Mouse (Mus musculus): Measurements from ENCODE around the gene Kif3b. TPM values are rescaled to one million over a fixed set of nuclear protein-coding genes. Genes with fewer than 3 reads are reported as not detected.
A peak's percentile ranks its signal among the peaks of the same experiment; 100 is the strongest.
"Not testable (repeated sequence)": the region's sequence is repeated elsewhere in the genome, so short reads cannot be mapped to it uniquely, and the experiment has no call there.

Gene Kif3b
- polyA plus RNA-seq, 1 experiment from 2014 or later, result 3.1 TPM

- no peaks in the 10 kb centered on the region for H3K4me1 ChIP-seq (replicated peaks; ENCODE audit: control insufficient read depth, insufficient read depth)
- H3K9ac ChIP-seq (ENCODE audit: low read length), result no peak overlapping the region
- ATAC-seq (ENCODE audit: low FRiP score, low TSS enrichment) (no peak), DNase-seq (ENCODE audit: low spot score) (no peak)
- no peak overlapping the region for H3K4me3 ChIP-seq (ENCODE audit: low read depth, low read length)
- H3K27ac ChIP-seq (replicated peaks), result no peak overlapping the region
- H3K27me3 ChIP-seq (ENCODE audit: control insufficient read depth, insufficient read depth, low read length), result no peaks in the 10 kb centered on the region
- no peak overlapping the region for H3K4me2 ChIP-seq (replicated peaks; ENCODE audit: low read depth)
- no peaks in the 10 kb centered on the region for H3K9me3 ChIP-seq (ENCODE audit: control insufficient read depth, low read length)
- TF ChIP-seq EP300 (optimal IDR thresholded peaks at IDR 0.05) (no peak), CTCF (IDR thresholded peaks at IDR 0.05; ENCODE audit: low read depth) (no peak)
- WGBS, result 45% methylated on average over 3 of the region's 3 CpGs
- 0 out of 2 replicates have a peak, but pooled peaks cover 9% of the 10 kb centered on the region for H3K36me3 ChIP-seq (ENCODE audit: control insufficient read depth, insufficient read depth, low read length)
These were observed 31.1 kb upstream of the Kif3b start for GRCm38 (mm10) chr2:153259864-153260674.

- no peak overlapping the region for H3K4me2 ChIP-seq (replicated peaks; ENCODE audit: low read depth)
- ATAC-seq (ENCODE audit: low FRiP score, low TSS enrichment), result no peak
- H3K9ac ChIP-seq (ENCODE audit: low read length), result no peak overlapping the region
- H3K4me1 ChIP-seq (replicated peaks; ENCODE audit: control insufficient read depth, insufficient read depth), result no peaks in the 10 kb centered on the region
- no peak for DNase-seq (ENCODE audit: low spot score)
- no peak overlapping the region for H3K4me3 ChIP-seq (ENCODE audit: low read depth, low read length)
- peaks cover 17% of the 10 kb centered on the region for H3K36me3 ChIP-seq (ENCODE audit: control insufficient read depth, insufficient read depth, low read length)
- H3K27ac ChIP-seq (replicated peaks), result no peak overlapping the region
- no peaks in the 10 kb centered on the region for H3K9me3 ChIP-seq (ENCODE audit: control insufficient read depth, low read length)
- TF ChIP-seq EP300 (optimal IDR thresholded peaks at IDR 0.05), result no peak
- no peak for TF ChIP-seq CTCF (IDR thresholded peaks at IDR 0.05; ENCODE audit: low read depth)
- H3K27me3 ChIP-seq (ENCODE audit: control insufficient read depth, insufficient read depth, low read length), result no peaks in the 10 kb centered on the region
- WGBS, result 87% methylated on average over 6 of the region's 7 CpGs
These were observed 28.2 kb upstream of the Kif3b start for GRCm38 (mm10) chr2:153263053-153263452.

- H3K9me3 ChIP-seq (ENCODE audit: control insufficient read depth, low read length), result no peaks in the 10 kb centered on the region
- H3K27me3 ChIP-seq (ENCODE audit: control insufficient read depth, insufficient read depth, low read length), result no peaks in the 10 kb centered on the region
- no peak overlapping the region for H3K4me3 ChIP-seq (ENCODE audit: low read depth, low read length)
- WGBS, result 79% methylated on average over 2 of the region's 2 CpGs
- H3K9ac ChIP-seq (ENCODE audit: low read length), result no peak overlapping the region
- no peak for TF ChIP-seq EP300 (optimal IDR thresholded peaks at IDR 0.05)
- peaks cover 13% of the 10 kb centered on the region for H3K36me3 ChIP-seq (ENCODE audit: control insufficient read depth, insufficient read depth, low read length)
- no peak for DNase-seq (ENCODE audit: low spot score)
- H3K4me2 ChIP-seq (replicated peaks; ENCODE audit: low read depth), result no peak overlapping the region
- H3K27ac ChIP-seq (replicated peaks), result no peak overlapping the region
- no peaks in the 10 kb centered on the region for H3K4me1 ChIP-seq (replicated peaks; ENCODE audit: control insufficient read depth, insufficient read depth)
- no peak for ATAC-seq (ENCODE audit: low FRiP score, low TSS enrichment)
These were observed 23.9 kb upstream of the Kif3b start for GRCm38 (mm10) chr2:153267331-153267730.

GRCm38 (mm10) chr2:153270231-153270915, 20.8 kb upstream of the Kif3b start:
- peak; percentile 81 for ATAC-seq (ENCODE audit: low FRiP score, low TSS enrichment)
- not testable (repeated sequence) for H3K27me3 ChIP-seq (ENCODE audit: control insufficient read depth, insufficient read depth, low read length); DNase-seq (ENCODE audit: low spot score); H3K4me1 ChIP-seq (replicated peaks; ENCODE audit: control insufficient read depth, insufficient read depth); H3K4me3 ChIP-seq (ENCODE audit: low read depth, low read length); H3K4me2 ChIP-seq (replicated peaks; ENCODE audit: low read depth); H3K36me3 ChIP-seq (ENCODE audit: control insufficient read depth, insufficient read depth, low read length); H3K9ac ChIP-seq (ENCODE audit: low read length); H3K9me3 ChIP-seq (ENCODE audit: control insufficient read depth, low read length)
- WGBS, result 48% methylated on average over 8 of the region's 8 CpGs
- peak overlapping the region; percentile 58 for H3K27ac ChIP-seq (replicated peaks)

GRCm38 (mm10) chr2:153274200-153274918, 16.9 kb upstream of the Kif3b start:
- DNase-seq (ENCODE audit: low spot score); H3K36me3 ChIP-seq (ENCODE audit: control insufficient read depth, insufficient read depth, low read length); H3K27me3 ChIP-seq (ENCODE audit: control insufficient read depth, insufficient read depth, low read length); H3K4me1 ChIP-seq (replicated peaks; ENCODE audit: control insufficient read depth, insufficient read depth); H3K4me3 ChIP-seq (ENCODE audit: low read depth, low read length); H3K9ac ChIP-seq (ENCODE audit: low read length); H3K27ac ChIP-seq (replicated peaks); H3K4me2 ChIP-seq (replicated peaks; ENCODE audit: low read depth); H3K9me3 ChIP-seq (ENCODE audit: control insufficient read depth, low read length): not testable (repeated sequence)
- peak; percentile 82 for ATAC-seq (ENCODE audit: low FRiP score, low TSS enrichment)
- 54% methylated on average over 6 of the region's 6 CpGs for WGBS

- Histone ChIP-seq H3K4me2 (replicated peaks; ENCODE audit: low read depth) (no peak overlapping the region), H3K36me3 (ENCODE audit: control insufficient read depth, insufficient read depth, low read length) (no peaks in the 10 kb centered on the region), H3K4me1 (replicated peaks; ENCODE audit: control insufficient read depth, insufficient read depth) (no peaks in the 10 kb centered on the region), H3K9me3 (ENCODE audit: control insufficient read depth, low read length) (no peaks in the 10 kb centered on the region), H3K9ac (ENCODE audit: low read length) (no peak overlapping the region), H3K4me3 (ENCODE audit: low read depth, low read length) (no peak overlapping the region), H3K27me3 (ENCODE audit: control insufficient read depth, insufficient read depth, low read length) (no peaks in the 10 kb centered on the region), H3K27ac (replicated peaks) (no peak overlapping the region)
- DNase-seq (ENCODE audit: low spot score) (no peak), ATAC-seq (ENCODE audit: low FRiP score, low TSS enrichment) (no peak)
- WGBS, result 69% methylated on average over 6 of the region's 6 CpGs
- no peak for TF ChIP-seq EP300 (optimal IDR thresholded peaks at IDR 0.05)
These were observed 16.3 kb upstream of the Kif3b start for GRCm38 (mm10) chr2:153274919-153275247.

GRCm38 (mm10) chr2:153275577-153275976, 15.6 kb upstream of the Kif3b start:
- not testable (repeated sequence) for ATAC-seq (ENCODE audit: low FRiP score, low TSS enrichment); H3K27me3 ChIP-seq (ENCODE audit: control insufficient read depth, insufficient read depth, low read length)
- 74% methylated on average over 3 of the region's 3 CpGs for WGBS

More at GRCm38 (mm10) chr2:153275577-153275976, 15.6 kb upstream of the Kif3b start:
- H3K9me3 ChIP-seq (ENCODE audit: control insufficient read depth, low read length); DNase-seq (ENCODE audit: low spot score); H3K27ac ChIP-seq (replicated peaks); H3K4me3 ChIP-seq (ENCODE audit: low read depth, low read length); H3K4me2 ChIP-seq (replicated peaks; ENCODE audit: low read depth); H3K4me1 ChIP-seq (replicated peaks; ENCODE audit: control insufficient read depth, insufficient read depth); H3K9ac ChIP-seq (ENCODE audit: low read length); H3K36me3 ChIP-seq (ENCODE audit: control insufficient read depth, insufficient read depth, low read length): not testable (repeated sequence)

Measured in stomach, postnatal 0 days (tissue).